Mouse (Mus musculus) layer of hippocampus, adult 9-11 months (tissue): ENCODE data around the gene Cc2d2b.

Source experiments
- DNase-seq: peaks from one replicate; pipeline ENCODE4 v3.0.0; 2022

The Cc2d2b gene

DNA sequence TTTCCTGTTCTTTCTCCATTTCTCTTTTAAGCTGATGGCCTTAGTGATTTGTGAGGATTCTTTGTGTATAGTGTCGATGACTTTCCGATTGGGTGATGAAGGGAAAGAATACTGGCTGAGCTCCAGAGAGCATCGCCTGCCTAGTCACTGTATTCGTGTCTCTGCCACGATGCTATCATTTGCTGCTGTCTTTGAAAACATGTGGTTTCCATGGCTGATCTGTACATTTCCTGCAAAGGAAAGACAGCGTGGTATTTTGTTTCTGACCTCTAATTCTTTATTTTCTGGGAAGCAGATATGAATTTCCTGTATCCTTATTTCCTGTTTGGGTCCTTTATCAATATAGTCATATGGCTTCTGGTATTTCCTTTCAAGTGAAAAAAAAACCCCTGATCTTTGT lies 91.8 kb downstream of the Cc2d2b start:
- no peak for DNase-seq

DNA sequence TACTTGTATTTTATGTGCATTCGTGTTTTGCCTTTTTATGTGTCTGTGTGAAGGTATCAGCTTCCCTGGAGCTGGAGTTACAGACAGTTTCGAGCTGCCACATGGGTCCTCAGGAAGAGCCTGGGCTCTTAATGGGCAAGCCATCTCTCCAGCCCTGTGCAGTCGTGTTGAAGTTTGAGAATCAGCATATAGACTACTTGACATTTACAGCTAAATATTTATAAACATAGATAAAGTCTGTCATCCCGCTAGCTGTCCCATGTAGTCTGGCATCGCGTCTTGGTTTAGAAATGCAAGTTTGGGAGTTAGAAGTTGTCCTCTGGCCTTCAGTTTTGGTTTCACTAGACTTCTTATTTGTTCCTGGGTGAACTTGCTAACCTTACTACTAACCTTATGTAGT lies 92.5 kb downstream of the Cc2d2b start:
- DNase-seq, result no peak

DNA sequence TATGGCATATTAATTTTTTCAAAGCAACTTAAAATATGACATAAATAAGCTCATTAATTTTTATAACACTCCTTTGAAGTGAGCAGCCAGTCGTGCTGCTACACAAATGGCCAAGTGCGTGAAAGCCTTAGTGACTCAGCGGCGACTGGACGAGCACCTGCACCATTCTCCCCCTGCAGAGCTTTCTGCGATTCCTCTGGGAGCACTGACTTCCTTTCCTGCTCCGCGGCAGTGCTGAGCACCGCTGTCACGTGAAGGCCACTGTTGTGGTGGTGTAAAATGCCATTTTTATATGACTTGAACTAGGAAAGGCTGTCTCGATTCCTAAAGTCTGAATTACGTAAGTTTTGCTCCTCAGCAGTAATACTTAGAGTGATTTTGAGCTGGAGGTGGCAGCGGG lies 93.0 kb downstream of the Cc2d2b start:
- no peak for DNase-seq

DNA sequence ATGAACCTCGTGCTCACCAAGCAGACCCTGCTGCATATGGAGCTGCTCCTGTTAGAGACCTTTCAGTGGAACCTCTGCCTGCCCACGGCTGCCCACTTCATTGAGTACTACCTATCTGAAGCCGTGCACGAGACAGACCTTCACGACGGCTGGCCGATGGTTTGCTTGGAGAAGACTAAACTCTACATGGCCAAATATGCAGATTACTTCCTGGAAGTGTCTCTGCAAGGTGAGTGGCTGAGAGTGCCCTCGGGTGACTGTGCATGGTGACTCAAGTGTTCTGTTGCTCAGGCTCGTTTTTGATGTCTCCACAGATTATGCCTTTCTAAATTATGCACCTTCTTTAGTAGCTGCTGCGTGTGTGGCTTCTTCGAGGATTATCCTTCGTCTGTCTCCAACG lies 96.2 kb downstream of the Cc2d2b start:
- no peak for DNase-seq

DNA sequence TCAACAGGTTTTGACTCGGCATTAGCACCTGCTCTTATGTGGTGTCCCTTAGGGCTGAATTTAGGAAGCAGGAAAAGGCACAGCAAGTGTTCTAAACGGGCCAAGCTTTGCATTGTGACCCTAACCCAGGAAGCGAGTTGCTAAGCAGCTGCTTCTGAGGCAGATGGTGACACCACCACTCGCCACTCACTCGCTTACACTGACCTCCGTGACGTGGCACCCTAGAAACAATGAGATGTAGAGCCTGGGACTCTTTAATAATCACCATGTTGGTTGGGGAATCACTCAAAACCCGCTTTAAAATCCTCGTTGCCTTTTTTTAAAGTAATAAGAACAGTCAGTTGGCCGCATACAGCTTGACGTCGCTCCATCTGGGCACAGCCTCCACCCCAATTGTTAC lies 100.8 kb downstream of the Cc2d2b start:
- no peak for DNase-seq

DNA sequence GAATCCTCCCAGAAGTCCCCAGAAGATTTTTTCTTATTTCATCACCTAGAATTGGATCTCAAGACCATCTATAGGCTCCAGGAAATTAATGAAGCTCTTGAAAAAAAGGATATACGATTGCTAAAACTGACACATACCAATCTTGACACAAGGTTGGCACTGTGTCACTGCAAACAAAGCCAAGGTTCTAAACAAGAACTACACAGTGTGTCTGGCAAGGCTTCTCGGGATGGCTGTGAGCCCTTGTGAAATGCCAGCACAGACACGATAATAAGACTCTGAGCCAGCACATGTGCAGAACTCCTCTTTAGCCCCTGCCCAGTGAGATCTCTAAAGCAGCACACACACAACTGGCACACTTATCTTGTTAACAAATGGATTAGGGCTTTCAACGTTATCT lies 111.0 kb downstream of the Cc2d2b start:
- no peak for DNase-seq

DNA sequence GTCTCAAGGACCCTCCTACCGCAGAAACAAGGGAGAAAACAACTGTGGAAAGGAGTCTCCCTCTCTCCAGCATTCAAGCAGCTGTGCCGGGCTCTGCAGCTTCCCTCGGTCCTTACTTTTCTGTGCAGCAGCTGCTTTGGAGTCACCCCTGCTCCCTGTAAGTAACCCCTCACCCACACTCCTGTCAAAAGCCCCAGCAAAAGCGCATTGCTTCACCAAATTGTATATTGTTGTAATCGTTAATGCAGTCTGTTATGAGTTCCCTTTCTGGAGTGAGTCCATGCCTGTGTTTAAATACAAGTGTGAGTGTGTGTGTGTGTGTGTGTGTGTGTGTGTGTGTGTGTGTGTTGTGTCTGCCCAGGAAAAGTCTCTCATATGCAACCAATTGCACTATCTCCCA lies 119.7 kb downstream of the Cc2d2b start:
- no peak for DNase-seq

DNA sequence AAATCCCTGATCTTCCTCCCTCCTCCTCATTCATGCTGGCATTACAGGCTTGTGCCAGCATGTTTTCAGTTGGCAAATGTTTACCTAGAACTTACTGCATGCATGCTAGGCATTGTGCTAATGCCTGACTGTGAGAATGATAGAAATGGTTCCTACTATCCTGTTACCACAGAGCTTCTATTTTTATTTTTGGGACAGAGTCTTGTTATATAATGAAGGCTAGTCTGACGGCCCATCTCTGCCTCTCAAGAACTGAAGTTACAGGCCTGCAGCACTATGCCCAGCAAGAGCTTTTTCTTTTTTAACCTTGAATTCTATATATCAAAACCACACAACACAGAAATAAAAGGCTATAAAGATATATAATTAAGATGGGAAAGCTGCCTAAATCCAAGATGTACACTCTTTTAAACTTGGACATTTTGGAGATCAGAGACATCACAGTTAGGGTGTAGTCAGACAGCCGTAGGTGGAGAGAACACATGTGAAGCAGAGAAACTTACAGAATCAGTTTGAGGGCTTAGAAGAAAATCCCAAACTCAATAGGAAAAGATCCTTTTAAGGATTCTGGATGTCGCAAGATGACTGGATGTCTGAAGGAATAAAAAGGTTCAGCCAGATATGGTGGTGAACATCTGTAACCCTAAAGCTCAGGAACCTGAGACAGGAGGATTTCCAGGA lies 121.0 kb downstream of the Cc2d2b start:
- DNase-seq, result no peak

DNA sequence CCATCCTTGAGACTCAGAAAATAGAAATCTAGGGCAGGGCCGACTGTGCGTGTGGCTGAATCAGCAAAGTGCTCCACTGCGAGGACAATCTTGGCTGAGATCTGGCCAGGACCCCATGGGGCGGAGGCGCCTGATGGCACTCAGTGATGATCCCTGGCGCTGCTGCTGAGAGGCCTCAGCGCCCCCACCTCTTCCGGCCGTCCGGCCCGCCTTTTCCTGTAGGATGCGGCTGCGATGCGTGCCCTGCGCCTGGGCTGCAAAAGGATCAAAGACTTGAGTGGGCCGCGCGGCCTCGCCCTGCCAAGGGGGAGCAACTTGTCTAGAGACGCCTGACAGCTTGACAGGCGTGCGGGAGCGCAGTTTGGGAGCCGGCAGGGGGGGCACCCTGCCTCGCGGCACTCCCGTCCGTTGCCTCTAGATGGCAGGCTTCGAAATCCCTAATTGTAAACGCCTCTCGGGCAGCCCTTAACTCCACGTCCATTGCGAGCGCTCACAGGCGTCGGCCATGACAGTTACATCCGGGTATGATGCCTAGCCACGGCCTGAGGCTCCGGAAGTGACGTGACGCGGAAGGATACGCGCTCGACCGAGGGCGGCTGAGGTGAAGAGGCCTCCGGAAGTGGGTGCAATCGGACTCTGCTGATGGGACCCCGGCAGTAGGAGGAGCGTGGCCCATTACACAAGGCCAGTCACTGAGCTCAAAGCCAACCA lies 124.6 kb downstream of the Cc2d2b start:
- peak; percentile 93 for DNase-seq
